Mouse (Mus musculus) right cerebral cortex, adult 2 months (tissue): ENCODE results near the gene Tpst1.

Source experiments
- DNase-seq, 2 experiments: peaks; one replicate each; pipeline ENCODE4 v3.0.0; 2021 to 2022; ENCODE audit warnings: low spot score in 2 of 2

Tpst1 gene

GRCm38 (mm10) chr5:130089177-130089576 is 16.1 kb downstream of the Tpst1 start:
- DNase-seq, result no peak

GRCm38 (mm10) chr5:130089626-130090393 is 16.7 kb downstream of the Tpst1 start:
- peak; percentile 51 to 64 for DNase-seq

GRCm38 (mm10) chr5:130096754-130097153 is 23.6 kb downstream of the Tpst1 start:
- DNase-seq, result no peak

- no peak for DNase-seq
Measured at GRCm38 (mm10) chr5:130097837-130098236, 24.7 kb downstream of the Tpst1 start.

- DNase-seq, result no peak
Measured at GRCm38 (mm10) chr5:130101724-130102123, 28.6 kb downstream of the Tpst1 start.

- no peak for DNase-seq
Measured at GRCm38 (mm10) chr5:130109348-130109747, 36.2 kb downstream of the Tpst1 start.

- DNase-seq, result no peak
Measured at GRCm38 (mm10) chr5:130110632-130111464, 37.7 kb downstream of the Tpst1 start.

- no peak for DNase-seq
Measured at GRCm38 (mm10) chr5:130112653-130113052, 39.5 kb downstream of the Tpst1 start.

- no peak for DNase-seq
Measured at GRCm38 (mm10) chr5:130116116-130116515, 43.0 kb downstream of the Tpst1 start.

GRCm38 (mm10) chr5:130116857-130117256 is 43.7 kb downstream of the Tpst1 start:
- peak in 1 of 2 experiments; percentile 37 for DNase-seq

GRCm38 (mm10) chr5:130117932-130118331 is 44.8 kb downstream of the Tpst1 start:
- no peak for DNase-seq

GRCm38 (mm10) chr5:130119236-130119635 is 46.1 kb downstream of the Tpst1 start:
- DNase-seq, result no peak

- no peak for DNase-seq
Measured at GRCm38 (mm10) chr5:130120070-130120736, 47.1 kb downstream of the Tpst1 start.

- no peak for DNase-seq
Measured at GRCm38 (mm10) chr5:130120904-130121303, 47.8 kb downstream of the Tpst1 start.

- no peak for DNase-seq
Measured at GRCm38 (mm10) chr5:130122355-130122754, 49.2 kb downstream of the Tpst1 start.

- DNase-seq, result no peak
Measured at GRCm38 (mm10) chr5:130124271-130124670, 51.1 kb downstream of the Tpst1 start.

- no peak for DNase-seq
Measured at GRCm38 (mm10) chr5:130128686-130129523, 55.8 kb downstream of the Tpst1 start.

GRCm38 (mm10) chr5:130129524-130129793 is 56.3 kb downstream of the Tpst1 start:
- peak in 1 of 2 experiments; percentile 40 for DNase-seq

GRCm38 (mm10) chr5:130136597-130136996 is 63.5 kb downstream of the Tpst1 start:
- no peak for DNase-seq

GRCm38 (mm10) chr5:130139393-130139792 is 66.3 kb downstream of the Tpst1 start:
- DNase-seq, result peak; percentile 87 to 89

GRCm38 (mm10) chr5:130141138-130141537 is 68.0 kb downstream of the Tpst1 start:
- no peak for DNase-seq

GRCm38 (mm10) chr5:130142041-130142440 is 68.9 kb downstream of the Tpst1 start:
- no peak for DNase-seq
